Mouse (Mus musculus) thymus, postnatal 0 days (tissue): ENCODE data around the gene Syt3. TPM values are rescaled to one million over a fixed set of nuclear protein-coding genes. Genes with fewer than 3 reads are reported as not detected.

ENCODE experiments used
- DNase-seq: peaks from one replicate; pipeline ENCODE4 v3.0.0-alpha.2; 2015; ENCODE audit warnings: low spot score
- polyA plus RNA-seq: library from polyadenylated mRNA; unstranded; fragments of >200 nt; fragmentation: Nextera tagmentation; extraction: Ambion mirVana; gene quantifications from 2 replicates; pipeline ENCODE4 v1.2.1, GENCODE M21; 2015

Syt3 gene
- polyA plus RNA-seq, 1 experiment from 2014 or later, result 0.38 TPM

- no peak for DNase-seq
Observed at GRCm38 (mm10) chr7:44356590-44357481, 27.1 kb upstream of the Syt3 start.

- no peak for DNase-seq
Observed at GRCm38 (mm10) chr7:44357531-44357930, 26.4 kb upstream of the Syt3 start.

GRCm38 (mm10) chr7:44358012-44358411, 25.9 kb upstream of the Syt3 start:
- DNase-seq, result no peak

- no peak for DNase-seq
Observed at GRCm38 (mm10) chr7:44358886-44359654, 24.8 kb upstream of the Syt3 start.

- DNase-seq, result peak; percentile 89
Observed at GRCm38 (mm10) chr7:44359908-44360672, 23.8 kb upstream of the Syt3 start.

GRCm38 (mm10) chr7:44360792-44361301, 23.1 kb upstream of the Syt3 start:
- DNase-seq, result no peak

- DNase-seq, result no peak
Observed at GRCm38 (mm10) chr7:44372678-44373077, 11.2 kb upstream of the Syt3 start.

GRCm38 (mm10) chr7:44373460-44373859, 10.4 kb upstream of the Syt3 start:
- DNase-seq, result no peak

GRCm38 (mm10) chr7:44373889-44374652, 9.8 kb upstream of the Syt3 start:
- DNase-seq, result peak; percentile 74

GRCm38 (mm10) chr7:44374756-44375155, 9.1 kb upstream of the Syt3 start:
- no peak for DNase-seq

GRCm38 (mm10) chr7:44375207-44375606, 8.7 kb upstream of the Syt3 start:
- DNase-seq, result no peak

GRCm38 (mm10) chr7:44375793-44376192, 8.1 kb upstream of the Syt3 start:
- no peak for DNase-seq

- DNase-seq, result no peak
Observed at GRCm38 (mm10) chr7:44378290-44378689, 5.6 kb upstream of the Syt3 start.

- DNase-seq, result peak; percentile 39
Observed at GRCm38 (mm10) chr7:44382541-44382940, 1.4 kb upstream of the Syt3 start.

GRCm38 (mm10) chr7:44384716-44385059, 786 bp downstream of the Syt3 start:
- no peak for DNase-seq

- DNase-seq, result no peak
Observed at GRCm38 (mm10) chr7:44385720-44386119, 1.8 kb downstream of the Syt3 start, which contains the start of gene 1700008O03Rik. TSS of gene 1700008O03Rik (minus strand) at chr7:44385820.

- DNase-seq, result no peak
Observed at GRCm38 (mm10) chr7:44391831-44392230, 7.9 kb downstream of the Syt3 start.

GRCm38 (mm10) chr7:44392341-44392740, 8.4 kb downstream of the Syt3 start:
- DNase-seq, result no peak

- no peak for DNase-seq
Observed at GRCm38 (mm10) chr7:44393284-44393683, 9.4 kb downstream of the Syt3 start.

- DNase-seq, result peak; percentile 42
Observed at GRCm38 (mm10) chr7:44398570-44398969, 14.7 kb downstream of the Syt3 start.

- no peak for DNase-seq
Observed at GRCm38 (mm10) chr7:44401673-44402072, 17.8 kb downstream of the Syt3 start.
